Mouse (Mus musculus): ENCODE measurements at regions not wholly inside any gene's neighbourhood (a gene's known extent, or its start where the extent isn't known, plus 50 kb on each side); places are given as distances from the start of the nearest gene placed in this dataset.

- TF ChIP-seq CTCF (IDR thresholded peaks at IDR 0.05; ENCODE audit: insufficient read depth, low read length) (no peak), POLR2A (IDR thresholded peaks at IDR 0.05; ENCODE audit: borderline replicate concordance, extremely low read depth, low read depth, low read length) (no peak)
These were observed 61.4 kb upstream of the Myo3a start for GRCm38 (mm10) chr2:22165919-22166318.

All from lung, adult 2 months (tissue).